Mouse (Mus musculus) layer of hippocampus, postnatal 14 days (tissue): ENCODE data around the gene BC025920. TPM values are rescaled to one million over a fixed set of nuclear protein-coding genes. Genes with fewer than 3 reads are reported as not detected.
"Not testable (repeated sequence)": the region's sequence is repeated elsewhere in the genome, so short reads cannot be mapped to it uniquely, and the experiment has no call there.

Source experiments
- DNase-seq, 2 experiments: peaks; one replicate each; pipeline ENCODE4 v3.0.0; 2021 to 2022; ENCODE audit warnings: low spot score in 2 of 2, mixed read lengths in 1 of 2
- total RNA-seq, 2 experiments: library from RNA; stranded (reverse); gene quantifications; 2 replicates each; pipeline ENCODE4 v1.2.3; 2021

BC025920 gene
- total RNA-seq, 2 experiments from 2014 or later: 2.6 to 2.8 TPM

- DNase-seq: no peak
Measured at GRCm38 (mm10) chr10:81602741-81603151, 3.3 kb upstream of the BC025920 start.

GRCm38 (mm10) chr10:81604019-81604967, 1.8 kb upstream of the BC025920 start:
- DNase-seq: no peak

- DNase-seq: peak; percentile 86 to 91
Measured at GRCm38 (mm10) chr10:81604968-81605665, 953 bp upstream of the BC025920 start.

GRCm38 (mm10) chr10:81605666-81605973, 450 bp upstream of the BC025920 start:
- no peak for DNase-seq

- no peak for DNase-seq
Measured at GRCm38 (mm10) chr10:81608308-81608707, 2.2 kb downstream of the BC025920 start.

GRCm38 (mm10) chr10:81612779-81613178, 6.7 kb downstream of the BC025920 start:
- no peak for DNase-seq

- peak in 1 of 2 experiments; percentile 76 for DNase-seq
Measured at GRCm38 (mm10) chr10:81615486-81615885, 9.4 kb downstream of the BC025920 start.

- no peak for DNase-seq
Measured at GRCm38 (mm10) chr10:81619976-81620375, 13.9 kb downstream of the BC025920 start.

GRCm38 (mm10) chr10:81620786-81621185, 14.7 kb downstream of the BC025920 start:
- no peak for DNase-seq

- DNase-seq: no peak
Measured at GRCm38 (mm10) chr10:81623441-81623840, 17.4 kb downstream of the BC025920 start.

GRCm38 (mm10) chr10:81626101-81626993, 20.3 kb downstream of the BC025920 start:
- DNase-seq: no peak

- DNase-seq: peak; percentile 92 to 95
Measured at GRCm38 (mm10) chr10:81626994-81627835, 21.1 kb downstream of the BC025920 start, which contains the start of gene Sirt6. Gene Sirt6 (minus strand): TSS chr10:81627797.

GRCm38 (mm10) chr10:81627836-81628220, 21.8 kb downstream of the BC025920 start:
- no peak for DNase-seq

GRCm38 (mm10) chr10:81628390-81628789, 22.3 kb downstream of the BC025920 start, which contains the start of gene Ankrd24:
Gene Ankrd24 (plus strand): TSS chr10:81628540.
- no peak for DNase-seq

GRCm38 (mm10) chr10:81633253-81634099, 27.4 kb downstream of the BC025920 start:
- DNase-seq: peak; percentile 69 to 75

- DNase-seq: no peak
Measured at GRCm38 (mm10) chr10:81636338-81636737, 30.3 kb downstream of the BC025920 start.

- DNase-seq: no peak
Measured at GRCm38 (mm10) chr10:81638101-81638500, 32.0 kb downstream of the BC025920 start.

GRCm38 (mm10) chr10:81640825-81641224, 34.8 kb downstream of the BC025920 start:
- DNase-seq: not testable (repeated sequence)

- no peak for DNase-seq
Measured at GRCm38 (mm10) chr10:81641566-81641965, 35.5 kb downstream of the BC025920 start.
